ENCODE assay signal across 11 mouse cellular contexts in the genomic region with DNA sequence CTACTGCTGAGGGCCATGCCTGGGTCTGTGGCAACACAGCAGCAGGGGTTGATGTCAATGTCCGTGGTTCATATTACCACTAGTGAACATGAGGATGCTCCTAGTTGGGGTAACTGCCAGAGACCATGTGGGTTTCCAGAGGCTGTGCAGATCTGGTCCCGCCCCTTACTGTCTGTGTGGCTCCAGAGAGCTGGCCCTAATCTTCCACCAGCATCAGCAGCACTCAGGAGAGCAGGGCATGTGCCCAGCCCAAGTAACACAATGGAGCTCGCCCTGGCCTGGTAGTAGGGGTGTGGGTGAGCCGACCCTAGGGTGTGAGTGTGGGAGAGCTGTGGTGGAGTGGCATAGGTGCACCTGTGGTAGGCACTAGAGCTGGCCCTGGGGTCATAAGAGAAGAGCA. TPM values are rescaled to one million over a fixed set of nuclear protein-coding genes. Genes with fewer than 3 reads are reported as not detected.
DNase-seq lines count a peak whose midpoint lies in the region; ATAC-seq and TF ChIP-seq lines count a peak whose summit lies in the region.
"Had no signal": no experiment of that assay in that cellular context is flagged by ENCODE, and none has a peak within 500 bp of the region (broad histone marks: within the 10 kb centered on the region; RNA-seq: fewer than 3 reads in every experiment).

No protein-coding gene starts in this region.

- no peaks in the 10 kb centered on the region for H3K9me3 ChIP-seq in intestine, embryonic 15.5 days
- H3K9me3 ChIP-seq in intestine, embryonic 16.5 days (ENCODE audit: control insufficient read depth, low read length) = no peaks in the 10 kb centered on the region
- H3K9me3 ChIP-seq in embryonic facial prominence, embryonic 10.5 days = no peaks in the 10 kb centered on the region
- no peaks in the 10 kb centered on the region for H3K9me3 ChIP-seq in liver, embryonic 14.5 days (ENCODE audit: control insufficient read depth, low read length)

- H3K27ac ChIP-seq in intestine, embryonic 15.5 days = no peak overlapping the region
- H3K27ac ChIP-seq in intestine, embryonic 16.5 days (ENCODE audit: low read length) = no peak overlapping the region
- peak overlapping the region; percentile 1; the same call in 1 of the 2 replicates for H3K27ac ChIP-seq in bone marrow, adult 2 months (ENCODE audit: control insufficient read depth, insufficient read depth, low read depth, low read length, poor library complexity)
- H3K27ac ChIP-seq in embryonic facial prominence, embryonic 10.5 days (replicated peaks) = peak overlapping the region; percentile 37; the same call in 1 of the 2 replicates
- H3K27ac ChIP-seq in liver, embryonic 14.5 days = peak overlapping the region; percentile 99

- H3K4me3 ChIP-seq in intestine, embryonic 15.5 days (replicated peaks) = no peak overlapping the region
- no peak overlapping the region for H3K4me3 ChIP-seq in intestine, embryonic 16.5 days (ENCODE audit: low read length)
- no peak overlapping the region for H3K4me3 ChIP-seq in bone marrow, adult 2 months (replicated peaks; ENCODE audit: control insufficient read depth, low read depth, low read length)
- no peak overlapping the region for H3K4me3 ChIP-seq in embryonic facial prominence, embryonic 10.5 days
- no peak overlapping the region for H3K4me3 ChIP-seq in liver, embryonic 14.5 days (ENCODE audit: insufficient read depth in 1 of 2, low read depth in 2 of 2, low read length in 2 of 2)

- ATAC-seq in intestine, embryonic 15.5 days = 0 out of 2 replicates have a peak, but pooled peaks have one; percentile 43
- ATAC-seq in intestine, embryonic 16.5 days = no peak
- ATAC-seq in liver, embryonic 14.5 days (ENCODE audit: insufficient read depth) = peak; percentile 63
- ATAC-seq: inflammation-experienced regulatory T-cells, adult 6 months had no signal

- no peaks in the 10 kb centered on the region for H3K27me3 ChIP-seq in intestine, embryonic 15.5 days (replicated peaks)
- no peaks in the 10 kb centered on the region for H3K27me3 ChIP-seq in intestine, embryonic 16.5 days (replicated peaks; ENCODE audit: control insufficient read depth, insufficient read depth, low read length)
- no peaks in the 10 kb centered on the region for H3K27me3 ChIP-seq in embryonic facial prominence, embryonic 10.5 days (replicated peaks; ENCODE audit: low read depth, poor library complexity, severe bottlenecking)
- H3K27me3 ChIP-seq in liver, embryonic 14.5 days (ENCODE audit: control insufficient read depth, insufficient read depth, low read length) = no peaks in the 10 kb centered on the region

- H3K36me3 ChIP-seq in intestine, embryonic 15.5 days = no peaks in the 10 kb centered on the region
- no peaks in the 10 kb centered on the region for H3K36me3 ChIP-seq in intestine, embryonic 16.5 days (ENCODE audit: control insufficient read depth, insufficient read depth, low read length)
- no peaks in the 10 kb centered on the region for H3K36me3 ChIP-seq in embryonic facial prominence, embryonic 10.5 days (replicated peaks)
- no peaks in the 10 kb centered on the region for H3K36me3 ChIP-seq in liver, embryonic 14.5 days (replicated peaks; ENCODE audit: control insufficient read depth, insufficient read depth, low read depth)

- WGBS in intestine, embryonic 15.5 days = 83% methylated on average over 4 of the region's 4 CpGs
- 82% methylated on average over 4 of the region's 4 CpGs for WGBS in intestine, embryonic 16.5 days
- WGBS in bone marrow, adult 2 months = 59% methylated on average over 4 of the region's 4 CpGs
- 83% methylated on average over 4 of the region's 4 CpGs for WGBS in embryonic facial prominence, embryonic 10.5 days
- WGBS in liver, embryonic 14.5 days (ENCODE audit: insufficient replicate concordance) = 21% methylated on average over 4 of the region's 4 CpGs

- TF ChIP-seq EP300 in liver, embryonic 14.5 days (IDR thresholded peaks at IDR 0.05; ENCODE audit: low read depth) = no peak

- H3K9ac ChIP-seq in intestine, embryonic 15.5 days = no peak overlapping the region
- no peak overlapping the region for H3K9ac ChIP-seq in intestine, embryonic 16.5 days (ENCODE audit: low read depth, low read length)
- peak overlapping the region; percentile 61 for H3K9ac ChIP-seq in liver, embryonic 14.5 days (replicated peaks)

- TF ChIP-seq CTCF in bone marrow, adult 2 months (IDR thresholded peaks at IDR 0.05; ENCODE audit: control insufficient read depth, insufficient read depth, low read length) = no peak
- no peak for TF ChIP-seq CTCF in liver, embryonic 14.5 days (IDR thresholded peaks at IDR 0.05; ENCODE audit: low read depth)

- H3K4me2 ChIP-seq in intestine, embryonic 15.5 days (replicated peaks) = no peak overlapping the region
- no peak overlapping the region for H3K4me2 ChIP-seq in intestine, embryonic 16.5 days (ENCODE audit: low read depth, low read length)
- H3K4me2 ChIP-seq in liver, embryonic 14.5 days (ENCODE audit: low read depth) = peak overlapping the region; percentile 69

- DNase-seq in embryonic facial prominence, embryonic 10.5 days (ENCODE audit: low spot score) = no peak
- DNase-seq in liver, embryonic 14.5 days (ENCODE audit: low read depth in 3 of 3, low spot score in 3 of 3) = peak in 1 of 3 experiments; percentile 59
- DNase-seq in layer of hippocampus, adult 8-10 months (ENCODE audit: low spot score in 2 of 2) = no peak
- DNase-seq in embryo, embryonic 10.5 days (ENCODE audit: low spot score) = no peak
- DNase-seq: cerebellum, postnatal 10 days; right cerebral cortex, postnatal 25 days had no signal

- H3K4me1 ChIP-seq in intestine, embryonic 15.5 days (replicated peaks) = no peaks in the 10 kb centered on the region
- H3K4me1 ChIP-seq in intestine, embryonic 16.5 days (ENCODE audit: control insufficient read depth, insufficient read depth, low read length) = no peaks in the 10 kb centered on the region
- H3K4me1 ChIP-seq in bone marrow, adult 2 months (ENCODE audit: control insufficient read depth, insufficient read depth, low read length) = peaks cover 4% of the 10 kb centered on the region; the same call in 1 of the 2 replicates
- no peaks in the 10 kb centered on the region for H3K4me1 ChIP-seq in embryonic facial prominence, embryonic 10.5 days
- H3K4me1 ChIP-seq in liver, embryonic 14.5 days (replicated peaks; ENCODE audit: control insufficient read depth in 2 of 2, insufficient read depth in 2 of 2, low read length in 1 of 2) = peaks cover 49 to 53% of the 10 kb centered on the region in 2 experiments

- TF ChIP-seq POLR2A in bone marrow, adult 2 months (IDR thresholded peaks at IDR 0.05; ENCODE audit: borderline replicate concordance, control insufficient read depth, low read depth, low read length) = no peak

RNA-seq across cellular contexts. Expression of a gene that starts 59.3 kb away (rescaled TPM):
- polyA plus RNA-seq in intestine, embryonic 15.5 days (2015; fragmentation: Nextera tagmentation; extraction: Ambion mirVana) = 0.04 and 0.05 TPM in 2 replicates
- polyA plus RNA-seq in intestine, embryonic 16.5 days (2015; fragmentation: Nextera tagmentation; extraction: Ambion mirVana) = 0.02 and 0.05 TPM in 2 replicates
- 1.8 and 3.5 TPM in 2 replicates for polyA plus RNA-seq in bone marrow, adult 2 months (2011; ENCODE audit: insufficient read depth, insufficient read length, low replicate concordance, missing spikeins)
- polyA plus RNA-seq in embryonic facial prominence, embryonic 10.5 days (2016; fragmentation: Nextera tagmentation; extraction: Ambion mirVana) = 0.04 and 0.15 TPM in 2 replicates
- not detected in 2 replicates for polyA plus RNA-seq in liver, embryonic 14.5 days (2012; rRNA removed)
- not detected in 2 replicates for polyA plus RNA-seq in liver, embryonic 14.5 days (2014; fragmentation: Nextera tagmentation; extraction: Ambion mirVana)
- 1 to 10 TPM; 1.8 to 5.7 (median 3.8) TPM for total RNA-seq in layer of hippocampus, adult 8-10 months (2022)
- total RNA-seq: CH12.LX had no signal
- polyA plus RNA-seq: inflammation-experienced regulatory T-cells, adult 6 months had no signal

Comparison
In these comparisons a context has a peak if more than half of its experiments do, and no peak if none do; other contexts are left out.
1. H3K27ac ChIP-seq: peak in bone marrow, adult 2 months (single experiment), embryonic facial prominence, embryonic 10.5 days (single experiment) and liver, embryonic 14.5 days (single experiment); none in intestine, embryonic 15.5 days (single experiment) and intestine, embryonic 16.5 days (single experiment).